Mouse (Mus musculus): Measurements from ENCODE around the gene Flt3l. TPM values are rescaled to one million over a fixed set of nuclear protein-coding genes. Genes with fewer than 3 reads are reported as not detected.
"Not testable (repeated sequence)": the region's sequence is repeated elsewhere in the genome, so short reads cannot be mapped to it uniquely, and the experiment has no call there.

Gene Flt3l
- total RNA-seq, 4 experiments from 2014 or later: 6.5 to 8.2 (median 7.5) TPM

- peak in 1 of 2 experiments; percentile 51 for DNase-seq (ENCODE audit: low spot score in 2 of 2)
These were observed 27.7 kb upstream of the Flt3l start, which contains the start of gene Slc17a7 for GRCm38 (mm10) chr7:45163735-45164490. TSS of gene Slc17a7 (plus strand) at chr7:45163949.

GRCm38 (mm10) chr7:45162996-45163615 is 26.9 kb upstream of the Flt3l start:
- no peak for DNase-seq (ENCODE audit: low spot score in 2 of 2)

- no peak for DNase-seq (ENCODE audit: low spot score in 2 of 2)
These were observed 26.3 kb upstream of the Flt3l start for GRCm38 (mm10) chr7:45162551-45162950.

- peak; percentile 86 to 95 for DNase-seq (ENCODE audit: low spot score in 2 of 2)
These were observed 25.6 kb upstream of the Flt3l start for GRCm38 (mm10) chr7:45161612-45162473.

- DNase-seq (ENCODE audit: low spot score in 2 of 2): no peak
These were observed 24.6 kb upstream of the Flt3l start for GRCm38 (mm10) chr7:45160866-45161265.

- no peak for DNase-seq (ENCODE audit: low spot score in 2 of 2)
These were observed 24.1 kb upstream of the Flt3l start for GRCm38 (mm10) chr7:45160316-45160800.

- no peak for DNase-seq (ENCODE audit: low spot score in 2 of 2)
These were observed 22.8 kb upstream of the Flt3l start for GRCm38 (mm10) chr7:45158991-45159390.

- DNase-seq (ENCODE audit: low spot score in 2 of 2): peak in 1 of 2 experiments; percentile 75
These were observed 21.2 kb upstream of the Flt3l start for GRCm38 (mm10) chr7:45157459-45157858.

- no peak for DNase-seq (ENCODE audit: low spot score in 2 of 2)
These were observed 20.0 kb upstream of the Flt3l start for GRCm38 (mm10) chr7:45156206-45156605.

- DNase-seq (ENCODE audit: low spot score in 2 of 2): no peak
These were observed 19.4 kb upstream of the Flt3l start for GRCm38 (mm10) chr7:45155590-45155989.

GRCm38 (mm10) chr7:45154993-45155514 is 18.8 kb upstream of the Flt3l start:
- DNase-seq (ENCODE audit: low spot score in 2 of 2): no peak

GRCm38 (mm10) chr7:45154096-45154992 is 18.1 kb upstream of the Flt3l start, which contains the start of the genes Pih1d1 and Aldh16a1:
TSS of gene Pih1d1 (plus strand) at chr7:45154303.
TSS of gene Aldh16a1 (minus strand) at chr7:45154584.
- peak; percentile 96 for DNase-seq (ENCODE audit: low spot score in 2 of 2)

- no peak for DNase-seq (ENCODE audit: low spot score in 2 of 2)
These were observed 17.4 kb upstream of the Flt3l start for GRCm38 (mm10) chr7:45153586-45153985.

GRCm38 (mm10) chr7:45153052-45153451 is 16.8 kb upstream of the Flt3l start:
- not testable (repeated sequence) for DNase-seq (ENCODE audit: low spot score in 2 of 2)

- DNase-seq (ENCODE audit: low spot score in 2 of 2): no peak
These were observed 15.1 kb upstream of the Flt3l start for GRCm38 (mm10) chr7:45151303-45151702.

GRCm38 (mm10) chr7:45150321-45150720 is 14.1 kb upstream of the Flt3l start:
- no peak for DNase-seq (ENCODE audit: low spot score in 2 of 2)

- DNase-seq (ENCODE audit: low spot score in 2 of 2): no peak
These were observed 13.3 kb upstream of the Flt3l start for GRCm38 (mm10) chr7:45149545-45149944.

GRCm38 (mm10) chr7:45148534-45149098 is 12.4 kb upstream of the Flt3l start:
- no peak for DNase-seq (ENCODE audit: low spot score in 2 of 2)

- DNase-seq (ENCODE audit: low spot score in 2 of 2): no peak
These were observed 11.7 kb upstream of the Flt3l start for GRCm38 (mm10) chr7:45147899-45148298.

GRCm38 (mm10) chr7:45147267-45147666 is 11.0 kb upstream of the Flt3l start:
- no peak for DNase-seq (ENCODE audit: low spot score in 2 of 2)
